In the genomic region with DNA sequence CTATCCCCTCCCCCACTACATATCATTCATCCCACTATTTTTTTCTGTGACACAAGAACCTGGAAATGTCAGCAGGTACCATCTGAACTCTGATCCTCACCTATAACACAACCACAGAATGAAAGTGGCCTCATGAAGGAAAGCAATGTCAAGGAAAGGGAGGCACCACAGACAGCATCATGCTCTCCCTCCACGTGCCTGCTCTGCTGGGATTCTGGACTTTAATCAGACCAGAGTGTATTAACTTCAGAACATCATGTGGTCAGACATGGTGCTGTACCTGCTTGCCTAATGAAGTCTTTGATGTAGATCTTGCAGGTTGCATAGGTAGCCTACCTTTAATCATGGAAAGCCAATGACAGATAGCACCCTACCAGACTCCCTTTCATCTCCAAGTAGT, we compare ENCODE assay signal across 10 mouse cellular contexts.
"Had no signal": no experiment of that assay in that cellular context is flagged by ENCODE, and none has a peak within 500 bp of the region (broad histone marks: within the 10 kb centered on the region; RNA-seq: fewer than 3 reads in every experiment).

No protein-coding gene starts in this region.

- DNase-seq: forebrain, postnatal 0 days; gastrocnemius, postnatal 14 days; gastrocnemius, postnatal 36 days; heart, adult 11 months; heart, adult 2 months; heart, postnatal 14 days; heart, postnatal 36 days; layer of hippocampus, adult 9-11 months; layer of hippocampus, postnatal 36 days; left cerebral cortex, postnatal 4 days had no signal
